Mouse (Mus musculus) MEL (cell line): ENCODE measurements at regions not wholly inside any gene's neighbourhood (a gene's known extent, or its start where the extent isn't known, plus 50 kb on each side); places are given as distances from the start of the nearest gene placed in this dataset.

Experiments
- DNase-seq: peaks from one replicate; pipeline ENCODE4 v3.0.0; 2011; ENCODE audit warnings: low read depth, low spot score
- H3K27ac ChIP-seq: 2 replicates; pipeline ENCODE4 v1.5.1; 2012; ENCODE audit warnings: low read depth, mild to moderate bottlenecking, control low read depth, low read length, moderate library complexity; ENCODE audit not compliant: control insufficient read depth
- H3K27me3 ChIP-seq, 2 experiments: fragments of 150-350 bp in 1 of 2; sonication (generic) in 1 of 2; 2 replicates each; pipeline ENCODE4 v1.6.1; 2012; ENCODE audit warnings: low read length in 2 of 2, mild to moderate bottlenecking in 2 of 2, improper control_type of control experiment in 1 of 2, moderate library complexity in 1 of 2; ENCODE audit not compliant: insufficient read depth in 2 of 2, control insufficient read depth in 1 of 2
- H3K36me3 ChIP-seq, 2 experiments: 2 replicates each; pipeline ENCODE4 v1.6.1; 2012 to 2014; ENCODE audit warnings: low read length in 2 of 2, improper control_type of control experiment in 1 of 2, inconsistent platforms in 1 of 2, mild to moderate bottlenecking in 1 of 2; ENCODE audit not compliant: insufficient read depth in 2 of 2, control insufficient read depth in 1 of 2
- H3K4me1 ChIP-seq, 2 experiments: fragments of 150-350 bp in 1 of 2; sonication (generic) in 1 of 2; 2 replicates each; pipeline ENCODE4 v1.6.1; 2012; ENCODE audit warnings: low read length in 2 of 2, improper control_type of control experiment in 1 of 2, mild to moderate bottlenecking in 1 of 2; ENCODE audit not compliant: insufficient read depth in 2 of 2, control insufficient read depth in 1 of 2
- H3K4me3 ChIP-seq, 2 experiments: fragments of 150-350 bp in 1 of 2; sonication (generic) in 1 of 2; 2 replicates each; pipeline ENCODE4 v1.5.1; 2012; ENCODE audit warnings: low read depth in 2 of 2, low read length in 2 of 2, mild to moderate bottlenecking in 2 of 2, moderate library complexity in 2 of 2, control low read depth in 1 of 2, improper control_type of control experiment in 1 of 2; ENCODE audit not compliant: control insufficient read depth in 1 of 2, insufficient read depth in 1 of 2
- H3K79me2 ChIP-seq: 2 replicates; pipeline ENCODE4 v1.6.1; 2012; ENCODE audit warnings: mild to moderate bottlenecking, low read length, moderate library complexity; ENCODE audit not compliant: control insufficient read depth, poor library complexity, insufficient read depth
- H3K9ac ChIP-seq: 2 replicates; pipeline ENCODE4 v1.6.1; 2012; ENCODE audit warnings: low read depth, mild to moderate bottlenecking, control low read depth, low read length, moderate library complexity; ENCODE audit not compliant: control insufficient read depth, poor library complexity, severe bottlenecking
- H3K9me3 ChIP-seq: fragments of 150-350 bp; sonication (generic); replicated peaks from 2 replicates; pipeline ENCODE4 v1.6.1; 2012; ENCODE audit warnings: mild to moderate bottlenecking, low read length, improper control_type of control experiment, moderate library complexity; ENCODE audit not compliant: insufficient read depth
- CTCF ChIP-seq, 3 experiments: IDR thresholded peaks in 2 of 3; conservative IDR thresholded peaks in 1 of 3; 2 replicates each; pipeline ENCODE4 v1.5.1; 2011 to 2012; ENCODE audit warnings: low read length in 3 of 3, low read depth in 2 of 3, mild to moderate bottlenecking in 2 of 3, improper control_type of control experiment in 1 of 3, inconsistent platforms in 1 of 3, mixed read lengths in 1 of 3, moderate library complexity in 1 of 3; ENCODE audit not compliant: control insufficient read depth in 1 of 3, insufficient read depth in 1 of 3, poor library complexity in 1 of 3, severe bottlenecking in 1 of 3
- E2F4 ChIP-seq: IDR thresholded peaks from 2 replicates; pipeline ENCODE4 v1.6.1; 2011; ENCODE audit warnings: low read depth, low read length, improper control_type of control experiment, borderline replicate concordance
- EP300 ChIP-seq, 2 experiments: IDR thresholded peaks; 2 replicates each; pipeline ENCODE4 v1.6.1; 2011; ENCODE audit warnings: improper control_type of control experiment in 2 of 2, low read length in 2 of 2, low read depth in 1 of 2, mild to moderate bottlenecking in 1 of 2
- ETS1 ChIP-seq: IDR thresholded peaks from 2 replicates; pipeline ENCODE4 v1.6.1; 2012; ENCODE audit warnings: low read depth, mild to moderate bottlenecking, inconsistent platforms, low read length, improper control_type of control experiment, moderate library complexity
- GATA1 ChIP-seq: IDR thresholded peaks from 2 replicates; pipeline ENCODE4 v1.6.1; 2011; ENCODE audit warnings: low read depth, low read length, improper control_type of control experiment
- MAFK ChIP-seq: IDR thresholded peaks from 2 replicates; pipeline ENCODE4 v1.6.1; 2011; ENCODE audit warnings: low read depth, mild to moderate bottlenecking, low read length, improper control_type of control experiment, borderline replicate concordance
- MAX ChIP-seq: IDR thresholded peaks from 2 replicates; pipeline ENCODE4 v1.6.1; 2011; ENCODE audit warnings: low read length, improper control_type of control experiment
- MAZ ChIP-seq: IDR thresholded peaks from 2 replicates; pipeline ENCODE4 v1.6.1; 2012; ENCODE audit warnings: low read depth, mild to moderate bottlenecking, inconsistent platforms, low read length, improper control_type of control experiment
- MXI1 ChIP-seq: IDR thresholded peaks from 2 replicates; pipeline ENCODE4 v1.6.1; 2011; ENCODE audit warnings: mild to moderate bottlenecking, low read depth, low read length, improper control_type of control experiment
- POLR2AphosphoS5 ChIP-seq: IDR thresholded peaks from 2 replicates; pipeline ENCODE4 v1.6.1; 2012; ENCODE audit warnings: low read depth, borderline replicate concordance, mild to moderate bottlenecking, inconsistent platforms, low read length, moderate library complexity, mixed read lengths
- SIN3A ChIP-seq: IDR thresholded peaks from 2 replicates; pipeline ENCODE4 v1.6.1; 2012; ENCODE audit warnings: low read length, improper control_type of control experiment, inconsistent platforms
- SMC3 ChIP-seq: IDR thresholded peaks from 2 replicates; pipeline ENCODE4 v1.6.1; 2011; ENCODE audit warnings: low read depth, low read length, improper control_type of control experiment
- TCF12 ChIP-seq: IDR thresholded peaks from 2 replicates; pipeline ENCODE4 v1.6.1; 2014; ENCODE audit warnings: low read depth, mild to moderate bottlenecking, inconsistent platforms, low read length, improper control_type of control experiment, moderate library complexity
- USF1 ChIP-seq: IDR thresholded peaks from 2 replicates; pipeline ENCODE4 v1.6.1; 2014; ENCODE audit warnings: low read depth, mild to moderate bottlenecking, inconsistent platforms, low read length, improper control_type of control experiment, moderate library complexity

- peak; percentile 64 to 67 for TF ChIP-seq EP300 (IDR thresholded peaks at IDR 0.05; ENCODE audit: low read depth in 1 of 2, low read length in 2 of 2)
- peak; percentile 53 for TF ChIP-seq TCF12
- TF ChIP-seq SIN3A: peak; percentile 40
- TF ChIP-seq MAZ: peak; percentile 61; the same call in 1 of the 2 replicates
- TF ChIP-seq ETS1: 0 out of 2 replicates have a peak, but pooled peaks have one; percentile 18
- no peak for TF ChIP-seq POLR2AphosphoS5
- Histone ChIP-seq H3K4me3 (peak overlapping the region; percentile 14 to 35; a peak in 3 of 4 replicates), H3K4me1 (peaks cover 8 to 23% of the 10 kb centered on the region in 2 experiments), H3K9ac (peak overlapping the region; percentile 53), H3K36me3 (peaks cover 0 to 20% of the 10 kb centered on the region in 2 experiments; a peak in 2 of 4 replicates), H3K27ac (peak overlapping the region; percentile 89), H3K79me2 (no peaks in the 10 kb centered on the region), H3K27me3 (no peaks in the 10 kb centered on the region), H3K9me3 (no peaks in the 10 kb centered on the region)
- DNase-seq: peak; percentile 63
Observed at GRCm38 (mm10) chr2:50807162-50807960, 341.6 kb downstream of the Rnd3 start.

GRCm38 (mm10) chr2:50805645-50806044, 343.3 kb downstream of the Rnd3 start:
- no peak overlapping the region for H3K4me3 ChIP-seq
- no peaks in the 10 kb centered on the region for H3K9me3 ChIP-seq
- peaks cover 0 to 19% of the 10 kb centered on the region in 2 experiments; a peak in 2 of 4 replicates for H3K36me3 ChIP-seq
- H3K27me3 ChIP-seq: no peaks in the 10 kb centered on the region
- no peaks in the 10 kb centered on the region for H3K79me2 ChIP-seq
- no peak overlapping the region for H3K9ac ChIP-seq
- DNase-seq: no peak
- peaks cover 8 to 15% of the 10 kb centered on the region in 2 experiments; a peak in 2 of 4 replicates for H3K4me1 ChIP-seq
- H3K27ac ChIP-seq: no peak overlapping the region
- TF ChIP-seq MAFK (no peak), MAX (no peak), SMC3 (no peak), MAZ (no peak), USF1 (no peak), MXI1 (no peak), E2F4 (no peak), CTCF (IDR thresholded peaks at IDR 0.05 in 2 of 3, conservative IDR thresholded peaks at IDR 0.05 in 1 of 3; ENCODE audit: control insufficient read depth in 1 of 3, insufficient read depth in 1 of 3, low read depth in 2 of 3, low read length in 3 of 3, poor library complexity in 1 of 3, severe bottlenecking in 1 of 3) (no peak), GATA1 (no peak)
